23 mouse cellular contexts compared by ENCODE assay signal in genomic region chr8:117241848-117242247, GRCm38 (mm10). TPM values are rescaled to one million over a fixed set of nuclear protein-coding genes. Genes with fewer than 3 reads are reported as not detected.
DNase-seq lines count a peak whose midpoint lies in the region; ATAC-seq and TF ChIP-seq lines count a peak whose summit lies in the region.
"Had no signal": no experiment of that assay in that cellular context is flagged by ENCODE, and none has a peak within 500 bp of the region (broad histone marks: within the 10 kb centered on the region; RNA-seq: fewer than 3 reads in every experiment).

No protein-coding gene starts in this region.

- peaks cover 11% of the 10 kb centered on the region for H3K4me1 ChIP-seq in forebrain, embryonic 10.5 days
- no peaks in the 10 kb centered on the region for H3K4me1 ChIP-seq in forebrain, embryonic 14.5 days (ENCODE audit: control insufficient read depth, insufficient read depth, low read length)
- peaks cover 7% of the 10 kb centered on the region for H3K4me1 ChIP-seq in ES-Bruce4 (ENCODE audit: control insufficient read depth, insufficient read depth, low read length)
- H3K4me1 ChIP-seq in heart, adult 2 months (ENCODE audit: control insufficient read depth, insufficient read depth, low read length): no peaks in the 10 kb centered on the region
- H3K4me1 ChIP-seq: embryonic facial prominence, embryonic 13.5 days; intestine, embryonic 15.5 days; midbrain, embryonic 12.5 days had no signal

- no peak overlapping the region for H3K4me2 ChIP-seq in forebrain, embryonic 14.5 days (ENCODE audit: low read length)
- H3K4me2 ChIP-seq: embryonic facial prominence, embryonic 13.5 days; intestine, embryonic 15.5 days; lung, embryonic 14.5 days; midbrain, embryonic 12.5 days had no signal

- no peak for ATAC-seq in forebrain, embryonic 14.5 days
- ATAC-seq: forebrain, postnatal 0 days; hindbrain, postnatal 0 days; intestine, embryonic 15.5 days had no signal

- H3K4me3 ChIP-seq in forebrain, embryonic 10.5 days: no peak overlapping the region
- H3K4me3 ChIP-seq in forebrain, embryonic 14.5 days (ENCODE audit: low read depth, low read length): no peak overlapping the region
- H3K4me3 ChIP-seq in ES-Bruce4 (ENCODE audit: low read depth, low read length): no peak overlapping the region
- H3K4me3 ChIP-seq in heart, adult 2 months: no peak overlapping the region
- H3K4me3 ChIP-seq: embryonic facial prominence, embryonic 13.5 days; intestine, embryonic 15.5 days; midbrain, embryonic 12.5 days had no signal

- 21% methylated on average over 3 of the region's 3 CpGs for WGBS in forebrain, embryonic 10.5 days
- 27% methylated on average over 3 of the region's 3 CpGs for WGBS in forebrain, embryonic 14.5 days
- WGBS in heart, adult 2 months: 58% methylated on average over 3 of the region's 3 CpGs

- H3K36me3 ChIP-seq in forebrain, embryonic 10.5 days (replicated peaks): no peaks in the 10 kb centered on the region
- no peaks in the 10 kb centered on the region for H3K36me3 ChIP-seq in forebrain, embryonic 14.5 days (ENCODE audit: control insufficient read depth, insufficient read depth, low read length)
- H3K36me3 ChIP-seq in ES-Bruce4 (ENCODE audit: control insufficient read depth, insufficient read depth, low read length, poor library complexity, severe bottlenecking): no peaks in the 10 kb centered on the region
- no peaks in the 10 kb centered on the region for H3K36me3 ChIP-seq in heart, adult 2 months (ENCODE audit: control insufficient read depth, insufficient read depth, low read length)
- H3K36me3 ChIP-seq: embryonic facial prominence, embryonic 13.5 days; intestine, embryonic 15.5 days; midbrain, embryonic 12.5 days had no signal

- no peak for TF ChIP-seq CTCF in ES-Bruce4 (IDR thresholded peaks at IDR 0.05; ENCODE audit: low read depth, low read length)
- TF ChIP-seq CTCF in heart, adult 2 months (IDR thresholded peaks at IDR 0.05): no peak

- TF ChIP-seq EP300 in ES-Bruce4 (IDR thresholded peaks at IDR 0.05; ENCODE audit: insufficient read depth, low read depth, low read length): peak; percentile 99
- TF ChIP-seq EP300 in heart, adult 2 months (IDR thresholded peaks at IDR 0.05; ENCODE audit: insufficient read depth, low read depth, low read length): no peak

- no peak overlapping the region for H3K9ac ChIP-seq in forebrain, embryonic 14.5 days (ENCODE audit: low read length)
- peak overlapping the region; percentile 20; the same call in 1 of the 2 replicates for H3K9ac ChIP-seq in ES-Bruce4 (ENCODE audit: low read depth, poor library complexity, severe bottlenecking)
- no peak overlapping the region for H3K9ac ChIP-seq in heart, adult 2 months (ENCODE audit: low read depth, low read length)
- H3K9ac ChIP-seq: embryonic facial prominence, embryonic 13.5 days; forebrain, postnatal 0 days; intestine, embryonic 15.5 days; liver, embryonic 14.5 days; lung, embryonic 14.5 days; midbrain, embryonic 12.5 days had no signal

- no peaks in the 10 kb centered on the region for H3K27me3 ChIP-seq in forebrain, embryonic 10.5 days (ENCODE audit: poor library complexity, severe bottlenecking)
- H3K27me3 ChIP-seq in forebrain, embryonic 14.5 days (replicated peaks; ENCODE audit: control insufficient read depth, insufficient read depth, low read length): no peaks in the 10 kb centered on the region
- H3K27me3 ChIP-seq in ES-Bruce4 (ENCODE audit: control insufficient read depth, insufficient read depth, low read length, poor library complexity, severe bottlenecking): no peaks in the 10 kb centered on the region
- H3K27me3 ChIP-seq in heart, adult 2 months (ENCODE audit: control insufficient read depth, insufficient read depth, low read length): 0 out of 2 replicates have a peak, but pooled peaks cover under 1% of the 10 kb centered on the region
- H3K27me3 ChIP-seq: embryonic facial prominence, embryonic 13.5 days; intestine, embryonic 15.5 days; midbrain, embryonic 12.5 days had no signal

- no peaks in the 10 kb centered on the region for H3K79me2 ChIP-seq in heart, adult 2 months (replicated peaks; ENCODE audit: control insufficient read depth, insufficient read depth, low read length)

- TF ChIP-seq POLR2A in ES-Bruce4 (IDR thresholded peaks at IDR 0.05; ENCODE audit: insufficient read depth, low read length): no peak
- no peak for TF ChIP-seq POLR2A in heart, adult 2 months (IDR thresholded peaks at IDR 0.05; ENCODE audit: insufficient read depth, low read depth, low read length)

- intact Hi-C loops in heart, adult 2 months (cut with DNase I): no loop called here

- H3K27ac ChIP-seq in forebrain, embryonic 10.5 days: peak overlapping the region; percentile 21; the same call in 1 of the 2 replicates
- no peak overlapping the region for H3K27ac ChIP-seq in forebrain, embryonic 14.5 days (ENCODE audit: low read depth, low read length)
- peak overlapping the region; percentile 90 for H3K27ac ChIP-seq in ES-Bruce4 (ENCODE audit: insufficient read depth, low read length)
- no peak overlapping the region for H3K27ac ChIP-seq in heart, adult 2 months
- H3K27ac ChIP-seq: embryonic facial prominence, embryonic 13.5 days; hindbrain, postnatal 0 days; intestine, embryonic 15.5 days; liver, embryonic 14.5 days; midbrain, embryonic 12.5 days had no signal

- peak; percentile 31 for DNase-seq in adrenal gland, postnatal 14 days
- DNase-seq in adrenal gland, adult 18-20 months (ENCODE audit: low spot score in 2 of 2): no peak
- DNase-seq in forebrain, embryonic 10.5 days (ENCODE audit: extremely low spot score, low spot score): no peak
- DNase-seq in forebrain, embryonic 14.5 days (ENCODE audit: low spot score): no peak
- peak; percentile 93 for DNase-seq in ZHBTc4 (ENCODE audit: low read depth, low spot score)
- no peak for DNase-seq in heart, adult 2 months
- DNase-seq in kidney, postnatal 25 days: no peak
- DNase-seq: cerebellum, adult 11 months; cerebellum, adult 9-10 months; forebrain, postnatal 0 days; kidney, adult 2 months; kidney, postnatal 4 days; layer of hippocampus, adult 9-11 months; liver; lung, embryonic 14.5 days; right cerebral cortex, postnatal 25 days; thymus, postnatal 36 days had no signal

- no peaks in the 10 kb centered on the region for H3K9me3 ChIP-seq in forebrain, embryonic 10.5 days
- H3K9me3 ChIP-seq in forebrain, embryonic 14.5 days (replicated peaks; ENCODE audit: control insufficient read depth, low read length): no peaks in the 10 kb centered on the region
- no peaks in the 10 kb centered on the region for H3K9me3 ChIP-seq in ES-Bruce4 (replicated peaks; ENCODE audit: control insufficient read depth, insufficient read depth, low read length, poor library complexity, severe bottlenecking)
- H3K9me3 ChIP-seq: embryonic facial prominence, embryonic 13.5 days; intestine, embryonic 15.5 days; midbrain, embryonic 12.5 days had no signal

RNA-seq across cellular contexts. Expression of gene Cmip, which starts 15.0 kb away (rescaled TPM):
- 94.6 and 96.2 TPM in 2 replicates for total RNA-seq in adrenal gland, postnatal 14 days (2021)
- 100 to 1,000 TPM; 115 to 162 TPM for total RNA-seq in adrenal gland, adult 18-20 months (2021)
- polyA plus RNA-seq in forebrain, embryonic 10.5 days (2016; fragmentation: Nextera tagmentation; extraction: Ambion mirVana): 8.0 and 9.8 TPM in 2 replicates
- polyA plus RNA-seq in forebrain, embryonic 14.5 days (2014; fragmentation: Nextera tagmentation; extraction: Ambion mirVana): 57.4 and 69.6 TPM in 2 replicates
- 64.9 and 67.9 TPM in 2 replicates for polyA plus RNA-seq in ES-Bruce4 (2011; ENCODE audit: insufficient read depth, insufficient read length, low read depth, missing spikeins)
- 10 to 100 TPM; 20.1 to 20.8 TPM for total RNA-seq in heart, adult 2 months (2021)
- polyA plus RNA-seq in heart, adult 2 months (2012; rRNA removed): 11.8 and 13.6 TPM in 2 replicates

Comparison
In these comparisons a context has a peak if more than half of its experiments do, and no peak if none do; other contexts are left out.
1. DNase-seq: peak in adrenal gland, postnatal 14 days (single experiment) and ZHBTc4 (single experiment); none in adrenal gland, adult 18-20 months (0 of 2), forebrain, embryonic 10.5 days (single experiment), forebrain, embryonic 14.5 days (single experiment), heart, adult 2 months (0 of 2) and kidney, postnatal 25 days (0 of 2).
2. H3K27ac ChIP-seq: peak in forebrain, embryonic 10.5 days (single experiment) and ES-Bruce4 (single experiment); none in forebrain, embryonic 14.5 days (single experiment) and heart, adult 2 months (single experiment).